Mouse (Mus musculus) heart, postnatal 0 days (tissue): ENCODE measurements at regions not wholly inside any gene's neighbourhood (a gene's known extent, or its start where the extent isn't known, plus 50 kb on each side); places are given as distances from the start of the nearest gene placed in this dataset.

Experiments
- ATAC-seq: fragments of 200-750 bp; cut with Nextera tagmentation; 2 replicates; pipeline ENCODE4 v1.8.0; 2017; ENCODE audit warnings: low read depth, moderate number of reproducible peaks, moderate library complexity; ENCODE audit not compliant: insufficient read depth
- DNase-seq: peaks from one replicate; pipeline ENCODE4 v3.0.0-alpha.2; 2016; ENCODE audit warnings: low spot score
- H3K27ac ChIP-seq: fragments of 300-500 bp; sonication (generic); 2 replicates; pipeline ENCODE4 v1.5.1; 2014; ENCODE audit warnings: low read depth, mild to moderate bottlenecking
- H3K27me3 ChIP-seq: fragments of 300-500 bp; sonication (generic); 2 replicates; pipeline ENCODE4 v1.6.1; 2014; ENCODE audit warnings: low read length, mixed read lengths; ENCODE audit not compliant: control insufficient read depth, insufficient read depth
- H3K36me3 ChIP-seq: fragments of 300-500 bp; sonication (generic); replicated peaks from 2 replicates; pipeline ENCODE4 v1.6.1; 2014; ENCODE audit warnings: low read length, mixed read lengths; ENCODE audit not compliant: control insufficient read depth, insufficient read depth
- H3K4me1 ChIP-seq: fragments of 300-500 bp; sonication (generic); 2 replicates; pipeline ENCODE4 v1.6.1; 2014; ENCODE audit warnings: antibody characterized with exemption; ENCODE audit not compliant: control insufficient read depth, insufficient read depth
- H3K4me2 ChIP-seq: fragments of 300-500 bp; sonication (generic); 2 replicates; pipeline ENCODE4 v1.6.1; 2014; ENCODE audit warnings: low read depth, mild to moderate bottlenecking, low read length, moderate library complexity
- H3K4me3 ChIP-seq: fragments of 300-500 bp; sonication (generic); 2 replicates; pipeline ENCODE4 v1.5.1; 2014; ENCODE audit warnings: low read depth, low read length
- H3K9ac ChIP-seq: fragments of 300-500 bp; sonication (generic); replicated peaks from 2 replicates; pipeline ENCODE4 v1.6.1; 2014; ENCODE audit warnings: low read depth, low read length, mixed read lengths
- H3K9me3 ChIP-seq: fragments of 300-500 bp; sonication (generic); replicated peaks from 2 replicates; pipeline ENCODE4 v1.6.1; 2016; ENCODE audit warnings: low read length; ENCODE audit not compliant: control insufficient read depth
- CTCF ChIP-seq: IDR thresholded peaks from 2 replicates; pipeline ENCODE4 v1.5.1; 2016; ENCODE audit warnings: antibody characterized with exemption, control low read depth, low read depth
- EP300 ChIP-seq: IDR thresholded peaks from 2 replicates; pipeline ENCODE4 v1.6.1; 2016; ENCODE audit warnings: antibody characterized with exemption, low read depth
- WGBS: fragments of 180-500 bp; shearing (Covaris S2); extraction: QIAGEN DNeasy Blood & Tissue Kit; methylation state at CpG from one replicate; pipeline ENCODE4 v1.1.7; 2014; 5-methylcytosine and 5-hydroxymethylcytosine counted together

GRCm38 (mm10) chr14:105779349-105779748 is 117.3 kb downstream of the Spry2 start:
- no peak for TF ChIP-seq EP300
- TF ChIP-seq CTCF, result no peak
- Histone ChIP-seq H3K27ac (no peak overlapping the region), H3K9me3 (no peaks in the 10 kb centered on the region), H3K9ac (no peak overlapping the region), H3K27me3 (no peaks in the 10 kb centered on the region), H3K4me3 (no peak overlapping the region), H3K4me1 (no peaks in the 10 kb centered on the region), H3K36me3 (no peaks in the 10 kb centered on the region), H3K4me2 (no peak overlapping the region)
- no peak for ATAC-seq
- no peak for DNase-seq
- 36% methylated on average over 4 of the region's 4 CpGs for WGBS

DNA sequence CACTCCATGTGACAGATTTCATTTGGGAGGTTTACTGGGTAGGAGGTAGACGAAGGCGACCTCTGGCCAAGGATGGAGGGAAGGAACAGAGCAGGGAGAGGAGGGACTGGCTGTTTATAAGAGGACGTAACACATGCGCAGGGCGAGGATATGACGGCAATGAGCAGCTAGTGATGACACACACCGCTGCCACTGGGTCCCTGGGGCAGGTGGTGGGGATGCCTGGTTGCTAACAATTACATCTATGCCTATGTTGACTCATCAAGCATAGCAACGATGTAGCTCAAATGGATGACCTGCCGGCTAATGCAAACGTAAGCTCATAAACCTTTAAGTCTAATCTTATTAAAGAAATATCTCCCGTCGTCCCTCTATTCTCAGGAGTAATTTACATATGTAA is 122.9 kb downstream of the Spry2 start:
- WGBS, result 87% methylated on average over 12 of the region's 12 CpGs

DNA sequence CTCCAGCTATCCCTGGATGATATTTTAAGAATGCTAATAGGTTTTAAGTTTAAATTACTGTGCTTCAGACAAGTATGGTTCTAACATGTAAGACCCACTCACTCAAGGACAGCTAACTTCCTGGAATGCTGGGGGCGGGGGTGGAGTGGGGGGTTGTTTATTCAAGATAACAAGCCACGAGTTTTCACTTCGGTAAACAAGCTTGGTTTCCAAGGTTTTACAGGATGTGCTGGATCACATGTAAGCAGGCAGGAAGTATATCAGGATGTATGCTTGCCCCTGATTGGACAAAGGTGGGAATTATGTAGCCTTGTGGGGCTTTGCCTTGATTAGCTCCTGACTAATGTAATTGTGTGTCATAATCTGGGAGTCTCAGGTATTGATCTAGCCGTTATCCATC is 129.5 kb downstream of the Spry2 start:
- DNase-seq, result peak; percentile 17

More for the DNA sequence above, 122.9 kb downstream of the Spry2 start:
- H3K36me3 ChIP-seq, result no peaks in the 10 kb centered on the region
- no peak overlapping the region for H3K4me2 ChIP-seq
- H3K27me3 ChIP-seq, result no peaks in the 10 kb centered on the region
- DNase-seq (no peak), ATAC-seq (no peak)
- H3K4me3 ChIP-seq, result no peak overlapping the region
- H3K27ac ChIP-seq, result no peak overlapping the region
- no peaks in the 10 kb centered on the region for H3K4me1 ChIP-seq
- no peaks in the 10 kb centered on the region for H3K9me3 ChIP-seq
- H3K9ac ChIP-seq, result no peak overlapping the region
- TF ChIP-seq CTCF (no peak), EP300 (no peak)

DNA sequence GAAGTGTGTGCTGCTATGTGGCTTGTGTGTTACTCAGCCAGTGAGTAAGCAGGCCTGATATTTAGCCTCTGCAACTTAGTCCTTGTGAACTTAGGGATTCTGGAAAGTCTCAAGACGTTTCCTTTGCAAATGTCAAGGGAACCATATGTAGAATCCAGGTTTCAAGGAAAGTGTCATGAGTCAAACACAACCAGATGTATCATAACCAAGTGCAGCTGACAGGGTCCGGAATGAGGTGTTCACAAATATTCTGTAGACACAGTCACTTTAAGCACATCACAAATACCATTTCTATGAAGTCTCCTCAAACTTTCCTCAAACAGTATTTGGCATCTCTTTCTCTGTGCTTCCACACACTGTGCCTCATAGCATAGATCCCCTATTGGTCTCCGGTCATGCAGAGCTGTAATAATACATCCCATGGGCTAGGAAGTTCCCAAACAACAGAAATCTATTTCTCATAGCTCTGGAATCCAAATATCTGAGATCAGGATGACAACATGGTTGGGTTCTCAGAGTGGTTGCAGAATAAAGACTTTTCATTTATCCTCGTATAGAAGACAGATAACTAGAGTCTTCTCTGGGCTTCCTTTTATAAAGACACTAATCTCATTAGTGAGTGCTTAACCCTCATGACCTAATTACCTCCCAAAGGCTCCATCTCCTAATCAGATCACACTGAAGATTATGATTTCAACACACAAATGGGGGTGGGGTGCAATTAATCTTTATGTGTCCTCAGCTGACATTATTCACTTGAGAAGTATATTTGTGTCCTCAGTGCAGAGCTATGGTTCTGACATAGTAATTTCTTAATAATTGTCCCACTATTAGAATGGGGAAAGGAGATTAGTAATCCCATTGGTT is 143.9 kb downstream of the Spry2 start:
- no peaks in the 10 kb centered on the region for H3K27me3 ChIP-seq
- no peak overlapping the region for H3K27ac ChIP-seq
- DNase-seq (no peak), ATAC-seq (no peak)
- H3K4me1 ChIP-seq, result no peaks in the 10 kb centered on the region
- WGBS, result 60% methylated on average over 4 of the region's 4 CpGs
- no peaks in the 10 kb centered on the region for H3K36me3 ChIP-seq
- H3K4me3 ChIP-seq, result no peak overlapping the region
- no peak overlapping the region for H3K9ac ChIP-seq
- H3K4me2 ChIP-seq, result no peak overlapping the region
- TF ChIP-seq EP300, result no peak
- H3K9me3 ChIP-seq, result no peaks in the 10 kb centered on the region

More for the DNA sequence above, 129.5 kb downstream of the Spry2 start:
- Histone ChIP-seq H3K9me3 (no peaks in the 10 kb centered on the region), H3K9ac (no peak overlapping the region), H3K36me3 (no peaks in the 10 kb centered on the region), H3K4me1 (no peaks in the 10 kb centered on the region), H3K4me2 (no peak overlapping the region), H3K27ac (no peak overlapping the region), H3K4me3 (no peak overlapping the region), H3K27me3 (no peaks in the 10 kb centered on the region)
- TF ChIP-seq CTCF, result no peak
- TF ChIP-seq EP300, result 0 out of 2 replicates have a peak, but pooled peaks have one; percentile 32
- peak; percentile 33; the same call in 1 of the 2 replicates for ATAC-seq
- WGBS, result 30% methylated on average over 4 of the region's 4 CpGs

- H3K9me3 ChIP-seq, result no peaks in the 10 kb centered on the region
- WGBS, result 71% methylated on average over 7 of the region's 7 CpGs
- no peak overlapping the region for H3K27ac ChIP-seq
- TF ChIP-seq EP300 (no peak), CTCF (no peak)
- no peaks in the 10 kb centered on the region for H3K4me1 ChIP-seq
- ATAC-seq (no peak), DNase-seq (no peak)
- no peaks in the 10 kb centered on the region for H3K36me3 ChIP-seq
- no peak overlapping the region for H3K4me2 ChIP-seq
- no peak overlapping the region for H3K4me3 ChIP-seq
- H3K9ac ChIP-seq, result no peak overlapping the region
- H3K27me3 ChIP-seq, result no peaks in the 10 kb centered on the region
Measured at GRCm38 (mm10) chr14:105751762-105752161, 144.9 kb downstream of the Spry2 start.
